Mouse (Mus musculus) thymus, postnatal 0 days (tissue): Measurements from ENCODE around the gene Canx. TPM values are rescaled to one million over a fixed set of nuclear protein-coding genes. Genes with fewer than 3 reads are reported as not detected.
"Not testable (repeated sequence)": the region's sequence is repeated elsewhere in the genome, so short reads cannot be mapped to it uniquely, and the experiment has no call there.

Source experiments
- DNase-seq: peaks from one replicate; pipeline ENCODE4 v3.0.0-alpha.2; 2015; ENCODE audit warnings: low spot score
- polyA plus RNA-seq: library from polyadenylated mRNA; unstranded; fragments of >200 nt; fragmentation: Nextera tagmentation; extraction: Ambion mirVana; gene quantifications from 2 replicates; pipeline ENCODE4 v1.2.1, GENCODE M21; 2015

Gene Canx
- polyA plus RNA-seq, result 196 and 213 TPM in 2 replicates

DNA sequence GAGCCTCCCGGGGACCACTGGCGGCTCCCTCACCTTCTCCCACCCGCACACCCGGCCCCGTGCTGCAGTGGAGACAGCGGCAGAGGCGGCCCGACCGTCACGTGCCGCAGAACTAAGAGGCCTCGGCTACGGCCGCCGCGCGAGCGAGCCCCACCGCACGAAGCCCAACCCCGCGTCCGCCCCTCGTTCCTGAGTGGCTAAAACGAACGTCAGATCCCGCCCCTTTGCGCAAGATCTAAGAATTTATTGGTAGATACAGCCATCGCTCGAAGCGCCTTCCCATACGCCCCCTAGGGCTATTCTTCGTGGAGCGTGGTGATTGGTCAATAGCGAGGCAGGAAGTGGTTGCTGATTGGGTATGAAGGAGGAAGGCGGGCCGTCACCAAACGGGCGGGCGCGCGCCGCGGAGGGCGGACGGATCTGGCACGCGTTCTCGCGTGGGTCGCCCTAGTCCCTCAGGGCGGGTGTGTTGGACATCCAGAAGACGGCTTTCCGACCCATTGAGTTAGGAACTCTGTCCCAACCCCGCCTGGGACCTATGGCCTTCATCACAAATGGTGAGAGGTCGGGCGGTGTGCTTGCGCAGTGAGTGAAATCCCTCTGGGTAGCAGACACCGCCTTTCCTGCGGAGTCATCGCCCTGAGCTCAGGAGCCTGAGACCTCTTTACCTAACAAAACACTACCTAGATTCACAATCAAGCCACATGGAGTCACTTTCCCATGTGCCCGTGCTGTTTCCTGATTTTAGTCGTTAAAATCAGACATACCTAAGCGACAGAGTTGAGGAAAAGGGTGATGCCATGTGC lies at the start of gene Canx:
Gene Canx (minus strand): TSS at position 178 of the 806 bp plus-strand sequence.
- DNase-seq, result peak; percentile 99

- no peak for DNase-seq
Measured at GRCm38 (mm10) chr11:50374286-50375015, 49.0 kb upstream of the Canx start.

- DNase-seq, result no peak
Measured at GRCm38 (mm10) chr11:50373621-50374020, 48.1 kb upstream of the Canx start.

DNA sequence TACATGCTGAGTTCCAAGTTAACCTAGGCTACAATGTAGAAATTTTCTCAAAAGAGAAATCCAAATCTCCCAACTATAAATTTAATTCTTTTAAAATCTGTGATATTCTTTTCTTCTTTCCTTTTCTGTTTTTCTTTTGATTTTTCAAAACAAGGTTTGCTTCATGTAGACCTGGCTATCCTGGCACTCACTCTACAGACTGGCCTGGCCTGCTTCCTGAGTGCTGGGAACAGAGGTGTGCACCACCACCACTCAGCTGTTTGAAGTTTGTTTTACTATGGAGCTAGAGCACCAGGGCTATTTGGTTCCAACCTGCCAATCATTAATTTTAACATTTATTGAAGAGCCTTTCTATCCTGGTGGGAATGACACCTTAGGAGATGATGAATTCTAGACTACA lies 47.6 kb upstream of the Canx start:
- DNase-seq, result no peak

- no peak for DNase-seq
Measured at GRCm38 (mm10) chr11:50371911-50372310, 46.4 kb upstream of the Canx start.

GRCm38 (mm10) chr11:50371399-50371841 lies 45.9 kb upstream of the Canx start:
- peak; percentile 72 for DNase-seq

GRCm38 (mm10) chr11:50370969-50371368 lies 45.5 kb upstream of the Canx start:
- no peak for DNase-seq

- DNase-seq, result no peak
Measured at GRCm38 (mm10) chr11:50369360-50369911, 44.0 kb upstream of the Canx start.

- no peak for DNase-seq
Measured at GRCm38 (mm10) chr11:50367531-50367930, 42.1 kb upstream of the Canx start.

- DNase-seq, result no peak
Measured at GRCm38 (mm10) chr11:50365322-50365721, 39.8 kb upstream of the Canx start.

DNA sequence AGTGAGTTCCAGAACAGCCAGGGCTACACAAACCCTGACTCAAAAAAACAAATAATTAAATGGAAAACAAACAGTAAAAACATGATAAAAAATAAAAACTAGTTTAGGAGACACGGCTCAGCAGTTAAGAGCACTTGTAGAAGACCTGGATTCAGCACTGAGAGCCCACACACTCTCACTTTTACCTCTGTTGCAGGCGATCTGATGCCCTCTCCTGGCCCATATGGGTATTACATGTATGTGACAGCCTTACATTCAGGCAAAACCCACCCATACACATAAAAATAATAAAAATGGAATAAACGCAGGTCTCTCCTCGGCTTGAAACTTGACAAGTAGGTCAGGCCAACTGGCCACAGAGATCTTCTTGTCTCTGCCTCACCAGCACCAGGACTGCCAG lies 39.1 kb upstream of the Canx start:
- DNase-seq, result peak; percentile 85

DNA sequence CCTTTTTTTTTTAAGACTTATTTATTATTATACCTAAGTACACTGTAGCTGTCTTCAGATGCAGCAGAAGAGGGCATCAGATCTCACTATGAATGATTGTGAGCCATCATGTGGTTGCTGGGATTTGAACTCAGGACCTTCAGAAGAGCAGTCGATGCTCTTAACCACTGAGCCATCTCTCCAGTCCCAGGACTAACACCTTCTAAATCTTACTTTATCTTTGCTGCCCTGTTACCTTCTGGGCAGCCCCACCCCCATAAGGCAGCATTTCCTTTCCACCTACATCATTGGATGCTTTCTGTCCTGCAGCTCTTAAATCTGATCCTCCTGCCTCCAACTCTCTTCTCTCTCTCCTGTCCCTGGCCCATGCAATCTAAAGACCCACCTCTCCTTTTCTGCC lies 35.8 kb upstream of the Canx start:
- not testable (repeated sequence) for DNase-seq

GRCm38 (mm10) chr11:50358950-50359861 lies 33.7 kb upstream of the Canx start:
- peak; percentile 33 for DNase-seq

DNA sequence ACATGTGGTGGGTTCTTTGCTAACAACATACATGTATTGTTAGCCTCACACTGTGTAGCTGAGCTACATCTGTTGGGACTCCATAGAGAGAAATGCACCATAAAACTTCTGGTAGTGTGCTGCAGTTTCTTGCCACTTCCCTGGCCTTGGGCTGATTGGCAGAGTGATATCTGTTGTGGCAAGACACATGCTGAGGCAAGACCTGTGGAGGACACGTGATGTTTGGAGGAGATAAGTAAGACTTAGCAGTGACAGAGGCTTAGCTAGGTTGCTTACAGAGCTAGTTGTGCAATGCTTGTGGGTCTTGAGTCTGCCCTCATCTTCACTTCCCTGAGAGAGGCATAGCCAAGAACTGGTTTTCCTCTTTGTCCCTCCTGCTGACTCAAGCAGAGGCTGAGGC lies 29.9 kb upstream of the Canx start:
- DNase-seq, result no peak

DNA sequence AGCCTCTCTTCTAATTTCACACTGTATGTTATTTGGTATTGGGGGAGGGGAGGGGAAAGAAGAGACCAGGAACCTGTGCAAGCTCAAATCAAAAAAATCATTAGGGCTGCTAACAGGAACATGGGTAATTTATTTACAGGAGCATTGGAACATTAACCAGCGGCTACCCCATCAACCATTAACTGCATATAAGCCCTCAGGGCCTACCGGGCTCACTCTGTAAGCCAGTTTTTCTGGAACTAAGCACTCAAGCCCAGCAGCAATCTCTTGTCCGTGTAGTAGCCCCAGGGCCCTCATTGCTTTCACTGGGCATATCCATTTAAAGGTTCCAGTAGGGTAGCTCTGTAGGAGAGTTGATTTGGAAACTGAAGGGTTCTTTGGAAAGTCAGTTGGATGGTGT lies 29.4 kb upstream of the Canx start:
- DNase-seq, result no peak

DNA sequence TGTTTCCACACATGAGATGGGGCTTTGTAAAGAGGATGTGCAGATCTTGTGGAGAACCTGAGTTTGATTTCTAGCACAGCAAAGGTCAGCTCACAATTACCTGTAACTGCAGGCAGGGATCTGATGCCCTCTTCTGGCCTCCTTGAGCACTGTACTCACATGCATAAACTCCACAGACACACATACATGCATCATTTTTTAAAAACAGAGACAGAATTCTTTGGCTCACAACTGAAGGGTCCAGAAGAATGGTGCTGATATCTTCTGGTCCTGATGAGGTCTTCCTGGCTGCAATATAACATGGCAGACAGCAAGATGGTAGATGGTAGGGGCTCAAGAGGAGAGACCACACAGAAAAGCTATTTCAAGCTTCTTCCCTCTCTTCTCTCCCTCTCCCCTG lies 28.7 kb upstream of the Canx start, which contains the start of gene Cby3:
Gene Cby3 (plus strand): TSS at position 301 of the 400 bp plus-strand sequence.
- DNase-seq, result no peak

GRCm38 (mm10) chr11:50352177-50352576 lies 26.7 kb upstream of the Canx start:
- no peak for DNase-seq

- DNase-seq, result no peak
Measured at GRCm38 (mm10) chr11:50346256-50347032, 21.0 kb upstream of the Canx start.

- no peak for DNase-seq
Measured at GRCm38 (mm10) chr11:50345486-50345885, 20.0 kb upstream of the Canx start.

DNA sequence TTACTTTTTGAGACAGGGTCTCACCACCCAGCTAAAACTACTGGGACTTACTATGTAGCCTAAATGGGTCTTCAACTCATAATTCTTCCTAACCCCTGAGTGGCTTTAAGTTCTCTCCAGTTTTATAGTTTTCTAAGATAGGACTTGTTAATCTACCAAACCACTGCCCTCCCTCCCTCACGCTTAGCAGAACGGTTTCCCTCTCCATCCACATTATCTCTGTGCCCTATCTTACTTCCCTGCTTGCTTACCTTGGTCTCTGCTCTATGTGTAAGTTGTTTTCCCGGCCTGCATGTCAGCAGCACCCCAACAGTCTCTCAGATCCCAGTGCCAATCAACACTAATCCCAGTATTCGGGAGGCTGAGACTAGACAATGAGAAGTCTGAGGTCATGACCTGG lies 11.4 kb upstream of the Canx start:
- no peak for DNase-seq
